Mouse (Mus musculus): Measurements from ENCODE around the gene Olfr214. TPM values are rescaled to one million over a fixed set of nuclear protein-coding genes. Genes with fewer than 3 reads are reported as not detected.
"Not testable (repeated sequence)": the region's sequence is repeated elsewhere in the genome, so short reads cannot be mapped to it uniquely, and the experiment has no call there.

Olfr214 gene
- not detected in 2 replicates for polyA plus RNA-seq (2015; fragmentation: Nextera tagmentation; extraction: Ambion mirVana)

- Histone ChIP-seq H3K9me3 (replicated peaks) (no peaks in the 10 kb centered on the region), H3K27ac (no peak within 1 kb of the TSS), H3K4me3 (replicated peaks) (no peak within 1 kb of the TSS), H3K9ac (no peak within 1 kb of the TSS), H3K4me2 (no peak within 1 kb of the TSS), H3K36me3 (no peaks in the 10 kb centered on the region), H3K4me1 (replicated peaks) (no peaks in the 10 kb centered on the region), H3K27me3 (no peaks in the 10 kb centered on the region)
- WGBS (ENCODE audit: insufficient replicate concordance): 69% methylated on average over 1 of the region's 1 CpGs
- DNase-seq (no peak), ATAC-seq (ENCODE audit: low read depth) (no peak)
These were observed at the start of gene Olfr214 for GRCm38 (mm10) chr6:116553935-116554334. Olfr214 (plus strand) TSS chr6:116554235.

- not testable (repeated sequence) for H3K27me3 ChIP-seq; DNase-seq; H3K4me1 ChIP-seq (replicated peaks); H3K4me2 ChIP-seq; H3K27ac ChIP-seq; H3K9ac ChIP-seq; ATAC-seq (ENCODE audit: low read depth); H3K4me3 ChIP-seq (replicated peaks); H3K36me3 ChIP-seq
- 77% methylated on average over 20 of the region's 20 CpGs for WGBS (ENCODE audit: insufficient replicate concordance)
- peaks cover 13% of the 10 kb centered on the region for H3K9me3 ChIP-seq (replicated peaks)
These were observed 47.6 kb upstream of the Olfr214 start, which contains the start of gene Olfr212 for GRCm38 (mm10) chr6:116506302-116507003. Olfr212 (plus strand) TSS chr6:116506516.

GRCm38 (mm10) chr6:116514832-116515231 is 39.2 kb upstream of the Olfr214 start:
- Histone ChIP-seq H3K27me3 (no peaks in the 10 kb centered on the region), H3K27ac (no peak overlapping the region), H3K9me3 (replicated peaks) (no peaks in the 10 kb centered on the region), H3K4me2 (no peak overlapping the region), H3K9ac (no peak overlapping the region), H3K4me1 (replicated peaks) (no peaks in the 10 kb centered on the region), H3K36me3 (no peaks in the 10 kb centered on the region), H3K4me3 (replicated peaks) (no peak overlapping the region)
- DNase-seq (no peak), ATAC-seq (ENCODE audit: low read depth) (no peak)

- ATAC-seq (ENCODE audit: low read depth) (no peak), DNase-seq (no peak)
- Histone ChIP-seq H3K4me2 (no peak within 1 kb of the TSS), H3K4me1 (replicated peaks) (no peaks in the 10 kb centered on the region), H3K36me3 (no peaks in the 10 kb centered on the region), H3K27me3 (no peaks in the 10 kb centered on the region), H3K9me3 (replicated peaks) (no peaks in the 10 kb centered on the region), H3K27ac (no peak within 1 kb of the TSS), H3K9ac (no peak within 1 kb of the TSS), H3K4me3 (replicated peaks) (no peak within 1 kb of the TSS)
- 39% methylated on average over 1 of the region's 1 CpGs for WGBS (ENCODE audit: insufficient replicate concordance)
These were observed 15.9 kb upstream of the Olfr214 start, which contains the start of gene Olfr213 for GRCm38 (mm10) chr6:116538156-116538555. Olfr213 (plus strand) TSS chr6:116538456.

- no peaks in the 10 kb centered on the region for H3K36me3 ChIP-seq
- no peak for DNase-seq
- ATAC-seq (ENCODE audit: low read depth): no peak
- H3K9ac ChIP-seq: no peak overlapping the region
- H3K27me3 ChIP-seq: no peaks in the 10 kb centered on the region
- no peaks in the 10 kb centered on the region for H3K9me3 ChIP-seq (replicated peaks)
- H3K27ac ChIP-seq: no peak overlapping the region
- H3K4me2 ChIP-seq: no peak overlapping the region
- no peak overlapping the region for H3K4me3 ChIP-seq (replicated peaks)
- H3K4me1 ChIP-seq (replicated peaks): no peaks in the 10 kb centered on the region
- 39% methylated on average over 2 of the region's 2 CpGs for WGBS (ENCODE audit: insufficient replicate concordance)
These were observed 11.5 kb upstream of the Olfr214 start for GRCm38 (mm10) chr6:116542500-116542899.

GRCm38 (mm10) chr6:116550841-116551240 is 3.2 kb upstream of the Olfr214 start, which contains the start of gene Gm5580:
Gm5580 (plus strand) TSS chr6:116551141.
- WGBS (ENCODE audit: insufficient replicate concordance): 86% methylated on average over 11 of the region's 11 CpGs
- H3K27ac ChIP-seq; H3K4me3 ChIP-seq (replicated peaks); H3K36me3 ChIP-seq; DNase-seq; ATAC-seq (ENCODE audit: low read depth); H3K27me3 ChIP-seq; H3K9me3 ChIP-seq (replicated peaks); H3K4me1 ChIP-seq (replicated peaks); H3K9ac ChIP-seq; H3K4me2 ChIP-seq: not testable (repeated sequence)

GRCm38 (mm10) chr6:116554952-116555351 is 917 bp downstream of the Olfr214 start:
- no peaks in the 10 kb centered on the region for H3K9me3 ChIP-seq (replicated peaks)
- no peak overlapping the region for H3K4me2 ChIP-seq
- H3K36me3 ChIP-seq: no peaks in the 10 kb centered on the region
- DNase-seq: no peak
- no peaks in the 10 kb centered on the region for H3K27me3 ChIP-seq
- 45% methylated on average over 3 of the region's 3 CpGs for WGBS (ENCODE audit: insufficient replicate concordance)
- no peak overlapping the region for H3K9ac ChIP-seq
- ATAC-seq (ENCODE audit: low read depth): no peak
- H3K4me3 ChIP-seq (replicated peaks): no peak overlapping the region
- H3K4me1 ChIP-seq (replicated peaks): no peaks in the 10 kb centered on the region
- no peak overlapping the region for H3K27ac ChIP-seq

GRCm38 (mm10) chr6:116569834-116570233 is 15.8 kb downstream of the Olfr214 start:
- H3K4me2 ChIP-seq: no peak overlapping the region
- WGBS (ENCODE audit: insufficient replicate concordance): 16% methylated on average over 3 of the region's 3 CpGs
- H3K9ac ChIP-seq: no peak overlapping the region
- no peaks in the 10 kb centered on the region for H3K4me1 ChIP-seq (replicated peaks)
- no peak overlapping the region for H3K4me3 ChIP-seq (replicated peaks)
- no peaks in the 10 kb centered on the region for H3K27me3 ChIP-seq
- no peaks in the 10 kb centered on the region for H3K9me3 ChIP-seq (replicated peaks)
- ATAC-seq (ENCODE audit: low read depth) (no peak), DNase-seq (no peak)
- H3K36me3 ChIP-seq: no peaks in the 10 kb centered on the region
- no peak overlapping the region for H3K27ac ChIP-seq

- H3K4me3 ChIP-seq (replicated peaks): no peak within 1 kb of the TSS
- no peaks in the 10 kb centered on the region for H3K9me3 ChIP-seq (replicated peaks)
- no peak for DNase-seq
- no peak within 1 kb of the TSS for H3K27ac ChIP-seq
- ATAC-seq (ENCODE audit: low read depth): no peak
- H3K36me3 ChIP-seq: no peaks in the 10 kb centered on the region
- H3K4me2 ChIP-seq: no peak within 1 kb of the TSS
- H3K27me3 ChIP-seq: no peaks in the 10 kb centered on the region
- no peak within 1 kb of the TSS for H3K9ac ChIP-seq
- 66% methylated on average over 4 of the region's 4 CpGs for WGBS (ENCODE audit: insufficient replicate concordance)
- H3K4me1 ChIP-seq (replicated peaks): no peaks in the 10 kb centered on the region
These were observed 30.1 kb downstream of the Olfr214 start, which contains the start of gene Olfr215 for GRCm38 (mm10) chr6:116584095-116584494. Olfr215 (minus strand) TSS chr6:116584195.

GRCm38 (mm10) chr6:116600969-116601368 is 46.9 kb downstream of the Olfr214 start:
- not testable (repeated sequence) for H3K4me2 ChIP-seq; H3K4me1 ChIP-seq (replicated peaks); H3K27me3 ChIP-seq; ATAC-seq (ENCODE audit: low read depth); H3K27ac ChIP-seq; H3K9ac ChIP-seq; H3K9me3 ChIP-seq (replicated peaks); DNase-seq; H3K4me3 ChIP-seq (replicated peaks); H3K36me3 ChIP-seq

- no peak overlapping the region for H3K4me2 ChIP-seq
- no peaks in the 10 kb centered on the region for H3K9me3 ChIP-seq (replicated peaks)
- ATAC-seq (ENCODE audit: low read depth): no peak
- WGBS (ENCODE audit: insufficient replicate concordance): 39% methylated on average over 4 of the region's 4 CpGs
- no peaks in the 10 kb centered on the region for H3K27me3 ChIP-seq
- no peaks in the 10 kb centered on the region for H3K36me3 ChIP-seq
- no peaks in the 10 kb centered on the region for H3K4me1 ChIP-seq (replicated peaks)
- H3K4me3 ChIP-seq (replicated peaks): no peak overlapping the region
- DNase-seq: no peak
- H3K9ac ChIP-seq: no peak overlapping the region
- H3K27ac ChIP-seq: no peak overlapping the region
These were observed 53.2 kb downstream of the Olfr214 start for GRCm38 (mm10) chr6:116607230-116607629.

Measured in liver, embryonic 13.5 days (tissue).